Mouse (Mus musculus) CH12.LX (cell line): ENCODE data around the gene Gpr142.

Experiments used
- BHLHE40 ChIP-seq: IDR thresholded peaks from 2 replicates; pipeline ENCODE4 v1.6.1; 2011; ENCODE audit warnings: mild to moderate bottlenecking, low read depth, low read length, improper control_type of control experiment
- CHD2 ChIP-seq: IDR thresholded peaks from 2 replicates; pipeline ENCODE4 v1.6.1; 2011; ENCODE audit warnings: low read length, improper control_type of control experiment
- CTCF ChIP-seq, 2 experiments: IDR thresholded peaks in 1 of 2; conservative IDR thresholded peaks in 1 of 2; 2 replicates each; pipeline ENCODE4 v1.5.1; 2011 to 2012; ENCODE audit warnings: low read depth in 2 of 2, low read length in 2 of 2, improper control_type of control experiment in 1 of 2, inconsistent platforms in 1 of 2, mild to moderate bottlenecking in 1 of 2, moderate library complexity in 1 of 2
- E2F4 ChIP-seq: IDR thresholded peaks from 2 replicates; pipeline ENCODE4 v1.6.1; 2011; ENCODE audit warnings: low read depth, low read length, improper control_type of control experiment; ENCODE audit not compliant: insufficient replicate concordance
- EP300 ChIP-seq: IDR thresholded peaks from 2 replicates; pipeline ENCODE4 v1.6.1; 2011; ENCODE audit warnings: low read length, improper control_type of control experiment
- MAX ChIP-seq: IDR thresholded peaks from 2 replicates; pipeline ENCODE4 v1.6.1; 2011; ENCODE audit warnings: low read length, improper control_type of control experiment
- MXI1 ChIP-seq: IDR thresholded peaks from 2 replicates; pipeline ENCODE4 v1.6.1; 2011; ENCODE audit warnings: mild to moderate bottlenecking, low read depth, low read length, improper control_type of control experiment
- PAX5 ChIP-seq: IDR thresholded peaks from 2 replicates; pipeline ENCODE4 v1.6.1; 2012; ENCODE audit warnings: low read length, inconsistent platforms, mixed read lengths
- POLR2AphosphoS2 ChIP-seq: IDR thresholded peaks from 2 replicates; pipeline ENCODE4 v1.6.1; 2011; ENCODE audit warnings: low read depth, low read length, improper control_type of control experiment
- TCF12 ChIP-seq: IDR thresholded peaks from 2 replicates; pipeline ENCODE4 v1.6.1; 2014; ENCODE audit warnings: low read depth, mild to moderate bottlenecking, inconsistent platforms, low read length, improper control_type of control experiment
- ZC3H11A ChIP-seq: IDR thresholded peaks from 2 replicates; pipeline ENCODE4 v1.6.1; 2012; ENCODE audit warnings: low read depth, mild to moderate bottlenecking, inconsistent platforms, low read length, improper control_type of control experiment
- ZNF384 ChIP-seq: IDR thresholded peaks from 2 replicates; pipeline ENCODE4 v1.6.1; 2012; ENCODE audit warnings: low read depth, low read length, improper control_type of control experiment, inconsistent platforms

DNA sequence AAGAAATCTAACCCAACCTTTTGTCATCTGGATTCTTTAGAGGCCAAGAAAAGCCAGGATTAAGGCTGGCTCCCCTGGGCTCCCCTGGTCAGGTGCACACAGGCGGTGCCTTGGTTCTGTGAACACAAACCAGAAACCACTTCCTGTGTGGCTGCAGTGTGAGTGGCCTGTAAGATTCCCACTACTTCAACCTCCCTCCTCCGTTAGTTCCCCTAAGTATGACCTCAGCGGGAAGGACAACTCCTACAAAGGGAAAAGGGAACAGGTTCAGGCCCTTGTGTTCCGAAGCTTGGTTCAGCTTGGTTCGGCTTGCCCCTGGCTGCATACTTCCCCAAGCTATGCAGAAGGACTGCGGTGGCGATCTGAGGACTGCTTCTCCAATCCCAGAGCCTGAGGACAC, 19.5 kb downstream of the Gpr142 start:
- TF ChIP-seq PAX5 (no peak), CTCF (conservative IDR thresholded peaks at IDR 0.05 in 1 of 2, IDR thresholded peaks at IDR 0.05 in 1 of 2; ENCODE audit: low read depth in 2 of 2, low read length in 2 of 2) (no peak), BHLHE40 (no peak), EP300 (no peak), MXI1 (no peak), ZC3H11A (no peak), MAX (no peak), POLR2AphosphoS2 (no peak), TCF12 (no peak), CHD2 (no peak), ZNF384 (no peak), E2F4 (no peak)
